Mouse (Mus musculus) layer of hippocampus, adult 6 months (tissue): Measurements from ENCODE around the gene 1700012B07Rik. TPM values are rescaled to one million over a fixed set of nuclear protein-coding genes. Genes with fewer than 3 reads are reported as not detected.

Source experiments
- long read RNA-seq, 2 experiments: library from polyadenylated mRNA; unstranded; transcript quantifications; one replicate each; pipeline ENCODE4 v2.0.0; 2019 to 2020
- polyA plus RNA-seq: library from polyadenylated mRNA; unstranded; fragments of <200 nt; fragmentation: Nextera tagmentation; gene quantifications from 2 replicates; pipeline ENCODE4 v1.2.3, GENCODE M21; 2021

The 1700012B07Rik gene
- polyA plus RNA-seq = not detected in 2 replicates
- long read RNA-seq, experiment 1 = 0 reads
- long read RNA-seq, experiment 2 = 0 reads

GRCm38 (mm10) chr11:109827946-109828345, at the start of gene 1700012B07Rik:
1700012B07Rik (minus strand) TSS chr11:109828046.

Other genes with a start within 250 kb of the 1700012B07Rik start
- gene Wipi1, start 216.1 kb downstream of the 1700012B07Rik start, polyA plus RNA-seq = 20.8 and 22.9 TPM in 2 replicates
- 410 and 413 TPM in 2 replicates for gene Prkar1a, start 178.6 kb downstream of the 1700012B07Rik start, polyA plus RNA-seq
- gene Fam20a, start 105.8 kb downstream of the 1700012B07Rik start, polyA plus RNA-seq = 12.7 and 14.2 TPM in 2 replicates
- 1.7 and 2.2 TPM in 2 replicates for gene Abca8b, start 167.8 kb upstream of the 1700012B07Rik start, polyA plus RNA-seq